Mouse (Mus musculus): Measurements from ENCODE around the gene Ankrd44.

Gene Ankrd44

DNA sequence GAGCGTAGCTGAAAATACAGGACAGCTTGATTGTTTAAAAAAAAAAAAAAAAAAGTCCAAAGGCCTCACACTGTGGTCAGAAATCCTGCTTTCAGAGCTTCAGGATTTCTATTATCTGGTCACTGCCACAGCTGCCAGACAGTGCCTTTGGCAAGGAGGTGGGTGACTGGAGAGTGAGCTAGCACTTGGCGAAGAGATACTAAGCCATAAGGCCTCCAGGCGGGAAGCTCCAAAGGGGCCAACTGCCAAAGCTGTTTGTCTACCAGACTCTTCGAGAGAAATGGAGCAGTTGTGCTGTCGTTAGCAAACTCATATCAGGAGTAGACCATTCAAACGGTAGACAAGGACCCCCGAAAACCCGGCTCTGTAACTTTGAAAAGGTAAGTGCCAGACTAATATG is 3.5 kb downstream of the Ankrd44 start:
- no peak for DNase-seq (ENCODE audit: low spot score in 2 of 2)

DNA sequence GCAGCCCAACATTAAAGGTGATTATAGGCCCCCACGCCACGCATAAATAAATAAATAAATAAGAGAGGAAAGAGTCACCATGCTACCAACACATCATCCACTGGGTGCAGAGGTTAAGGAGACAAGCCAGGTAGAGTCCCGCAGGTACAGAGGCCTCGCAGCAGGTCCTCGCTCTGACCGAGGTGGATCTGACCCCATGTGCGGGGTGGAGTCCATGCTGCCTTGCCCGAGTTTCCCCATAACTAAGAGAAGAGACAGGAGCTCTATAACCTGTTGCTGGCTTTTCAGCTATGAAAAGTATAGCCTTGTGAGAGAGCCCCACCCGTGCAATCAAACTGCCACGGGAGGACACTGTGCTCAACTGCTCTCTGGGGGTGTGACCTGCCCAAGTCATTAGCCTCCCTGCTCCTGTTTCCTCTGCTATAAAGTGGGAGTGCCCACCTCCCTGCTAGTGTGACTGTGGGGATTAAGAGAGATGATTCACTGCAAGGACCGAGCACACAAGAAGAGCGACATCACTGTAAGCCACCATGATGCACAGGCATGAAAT is 4.1 kb downstream of the Ankrd44 start:
- DNase-seq (ENCODE audit: low spot score in 2 of 2): no peak

GRCm38 (mm10) chr1:54920132-54920531 is 6.1 kb downstream of the Ankrd44 start:
- DNase-seq (ENCODE audit: low spot score in 2 of 2): no peak

DNA sequence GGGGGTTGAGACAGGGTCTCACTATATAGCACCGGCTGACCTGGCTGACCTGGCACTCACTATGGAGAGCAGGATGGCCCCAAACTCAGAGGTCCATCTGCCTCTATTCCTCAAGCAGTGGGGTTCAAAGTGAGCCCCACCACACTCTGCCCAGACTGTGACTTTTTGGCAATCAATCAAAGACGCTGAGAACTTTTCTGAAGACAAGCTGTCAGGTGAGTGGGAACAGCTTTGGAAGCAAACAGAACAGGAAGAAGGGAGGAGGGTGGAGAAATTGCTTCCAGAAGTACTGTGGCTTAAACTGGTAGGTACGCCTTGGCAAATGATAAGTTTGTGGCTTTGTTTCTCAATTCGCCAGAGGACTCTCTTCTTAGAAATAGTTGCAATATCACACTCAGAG is 9.7 kb downstream of the Ankrd44 start:
- no peak for DNase-seq (ENCODE audit: low spot score in 2 of 2)

GRCm38 (mm10) chr1:54914387-54914786 is 11.8 kb downstream of the Ankrd44 start:
- no peak for DNase-seq (ENCODE audit: low spot score in 2 of 2)

DNA sequence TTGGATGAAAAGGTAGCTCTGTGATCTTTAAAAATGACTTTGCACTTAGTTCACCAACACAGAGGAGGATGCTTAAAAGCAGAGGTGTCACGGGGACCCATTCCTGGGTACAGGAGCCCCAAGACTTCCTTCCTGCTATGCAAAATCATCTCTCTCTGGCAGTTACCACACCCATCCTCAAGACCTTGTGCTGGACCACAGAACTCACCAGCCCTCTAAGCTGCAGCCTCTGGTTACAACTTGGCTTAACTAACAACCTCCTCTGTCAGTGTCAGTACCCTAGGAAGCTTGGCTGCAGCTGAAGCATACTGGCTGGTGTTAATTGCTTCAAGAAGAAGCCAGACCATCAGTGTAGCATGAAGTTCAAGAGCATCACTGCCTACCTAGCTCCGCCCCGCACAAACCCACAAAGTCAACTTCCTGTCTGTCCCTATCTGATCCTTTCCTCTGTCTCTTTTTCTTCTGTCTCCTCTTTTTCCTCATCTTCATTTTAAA is 12.8 kb downstream of the Ankrd44 start:
- no peak for DNase-seq (ENCODE audit: low spot score in 2 of 2)

DNA sequence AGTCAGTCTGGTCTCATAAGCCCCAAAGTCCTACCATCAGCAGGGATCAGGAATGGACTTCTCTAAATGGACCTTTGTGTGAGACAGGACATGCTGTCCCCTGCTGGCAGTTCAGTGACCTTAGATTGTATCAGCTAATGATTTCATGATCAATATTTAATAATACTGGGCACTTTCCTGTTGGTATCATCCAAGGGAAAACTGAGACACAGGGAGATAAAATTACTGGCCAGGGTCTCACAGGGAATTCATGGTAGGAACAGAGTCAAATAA is 13.2 kb downstream of the Ankrd44 start:
- no peak for DNase-seq (ENCODE audit: low spot score in 2 of 2)

GRCm38 (mm10) chr1:54912290-54913062 is 13.7 kb downstream of the Ankrd44 start:
- DNase-seq (ENCODE audit: low spot score in 2 of 2): no peak

DNA sequence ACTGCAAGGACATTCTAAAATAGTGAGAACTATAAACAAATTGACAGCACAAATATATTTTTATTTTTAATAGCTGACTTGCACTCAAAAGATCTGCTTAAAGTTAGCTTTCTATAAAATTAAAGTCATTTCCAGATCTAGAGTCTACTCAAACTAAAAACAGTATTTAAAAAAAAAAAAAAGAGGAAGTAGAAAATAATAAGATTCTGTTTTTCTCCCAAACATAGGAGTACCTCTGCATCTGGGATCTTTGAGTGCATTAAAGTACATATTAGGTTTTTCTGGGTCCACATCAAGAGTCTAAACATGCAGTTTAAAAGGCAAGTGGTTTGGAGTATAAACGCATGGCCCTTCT is 15.0 kb downstream of the Ankrd44 start:
- no peak for DNase-seq (ENCODE audit: low spot score in 2 of 2)

DNA sequence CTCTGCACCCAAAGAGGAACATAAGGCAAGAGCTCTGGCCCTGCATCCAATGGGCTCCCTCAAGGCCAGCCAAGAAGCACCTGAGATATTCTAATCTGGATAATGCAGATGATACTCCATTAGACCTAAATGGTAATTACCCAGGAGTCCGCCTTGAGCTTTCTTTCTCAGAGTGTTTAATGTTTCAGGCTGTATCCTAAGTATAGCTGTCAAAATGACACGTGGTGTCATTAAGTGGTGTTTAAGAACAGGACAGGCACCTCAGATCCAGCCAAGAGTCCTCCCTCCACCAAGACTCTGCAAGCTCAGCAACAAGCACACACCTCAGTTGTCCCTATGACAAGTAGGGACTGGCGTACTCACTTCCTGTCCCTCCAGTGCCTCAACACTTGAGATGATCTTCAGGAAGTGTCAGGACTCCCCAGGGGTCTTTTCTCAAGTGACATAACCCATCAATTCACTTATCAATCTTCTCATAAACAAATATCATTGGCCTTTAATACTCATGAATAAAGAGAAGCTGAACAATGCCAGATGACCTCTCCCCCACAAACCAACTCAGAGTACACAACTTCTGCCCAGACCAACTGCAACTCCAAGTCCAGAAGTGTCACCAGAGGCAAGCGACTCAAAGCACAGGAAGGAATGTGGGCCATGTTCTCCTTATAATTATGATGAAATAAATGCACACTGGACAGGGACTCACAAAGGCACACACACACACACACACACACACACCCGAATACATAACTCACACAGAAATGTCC is 15.5 kb downstream of the Ankrd44 start:
- no peak for DNase-seq (ENCODE audit: low spot score in 2 of 2)

DNA sequence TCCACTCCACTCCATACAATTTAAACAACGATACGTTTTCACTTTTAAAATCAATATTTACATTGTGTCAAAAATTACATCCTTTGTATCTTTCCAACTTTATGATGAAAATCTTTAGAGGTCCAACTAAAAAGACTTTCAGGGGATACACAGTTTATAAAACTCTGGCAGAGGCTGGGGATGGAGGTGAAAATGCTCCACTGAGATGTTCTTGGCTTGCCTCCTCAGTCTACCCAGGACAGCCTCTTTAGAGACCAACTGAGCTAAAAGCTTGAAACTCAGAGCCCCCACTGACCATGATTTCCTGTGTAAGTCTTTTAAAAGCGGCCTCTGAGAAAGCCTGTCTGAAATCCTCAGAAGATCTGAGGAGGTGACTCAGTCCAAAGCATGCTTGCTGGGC is 17.4 kb downstream of the Ankrd44 start:
- DNase-seq (ENCODE audit: low spot score in 2 of 2): no peak

DNA sequence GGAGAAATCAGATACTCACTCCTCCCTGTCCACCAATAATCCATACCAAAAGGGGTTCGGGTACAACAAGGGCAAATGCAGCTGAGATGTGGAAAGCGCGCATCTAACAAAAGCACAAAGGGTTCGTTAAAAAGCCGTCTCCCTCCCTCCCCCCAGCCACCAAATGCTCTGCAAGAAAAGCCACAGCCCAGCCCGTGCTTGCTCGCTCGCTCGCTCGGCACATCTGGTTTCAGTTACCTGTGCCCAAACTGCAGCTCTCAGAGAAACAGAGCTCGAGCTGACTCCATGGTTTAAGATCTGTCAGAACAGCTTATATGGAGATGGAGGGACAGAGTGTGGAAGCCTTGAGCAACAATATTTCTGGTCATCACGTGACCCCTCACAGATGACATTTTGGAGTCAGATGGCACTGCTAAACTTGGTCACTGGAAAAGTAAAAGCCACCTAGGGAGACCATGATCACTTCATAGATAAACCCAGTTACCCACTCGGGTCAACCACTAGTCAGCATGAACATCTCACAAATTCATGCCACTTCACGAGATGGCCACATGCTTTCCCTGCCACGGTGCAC is 19.0 kb downstream of the Ankrd44 start:
- DNase-seq (ENCODE audit: low spot score in 2 of 2): no peak

GRCm38 (mm10) chr1:54906322-54906721 is 19.9 kb downstream of the Ankrd44 start:
- no peak for DNase-seq (ENCODE audit: low spot score in 2 of 2)

GRCm38 (mm10) chr1:54905632-54906031 is 20.6 kb downstream of the Ankrd44 start:
- DNase-seq (ENCODE audit: low spot score in 2 of 2): no peak

GRCm38 (mm10) chr1:54904165-54904564 is 22.0 kb downstream of the Ankrd44 start:
- DNase-seq (ENCODE audit: low spot score in 2 of 2): no peak

DNA sequence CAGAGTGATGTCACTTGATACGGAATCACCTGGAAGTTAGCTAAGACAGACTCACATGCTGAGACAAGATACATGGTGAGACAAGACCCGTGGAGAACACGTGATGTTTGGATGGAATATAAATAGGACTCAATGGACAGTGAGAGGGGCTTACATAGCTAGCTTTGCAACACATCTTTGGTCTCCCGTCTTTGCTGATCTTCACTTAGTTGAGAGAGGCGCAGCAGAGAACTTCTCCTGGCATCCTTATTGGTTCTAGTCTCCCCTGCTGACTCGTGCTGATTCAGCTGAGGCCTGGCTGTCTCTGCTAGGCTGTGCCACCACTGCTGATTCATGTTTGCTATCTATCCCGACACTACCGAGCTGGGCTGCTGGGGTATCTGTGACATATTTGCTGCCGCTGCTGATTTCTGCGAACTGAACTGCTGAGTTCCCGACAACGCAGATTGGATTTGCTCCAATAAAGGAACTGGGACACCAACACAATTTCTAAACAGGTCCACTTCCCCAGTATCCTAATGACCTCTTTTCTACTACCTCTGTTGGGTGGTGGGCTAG is 23.4 kb downstream of the Ankrd44 start:
- DNase-seq (ENCODE audit: low spot score in 2 of 2): no peak

GRCm38 (mm10) chr1:54901084-54901483 is 25.1 kb downstream of the Ankrd44 start:
- DNase-seq (ENCODE audit: low spot score in 2 of 2): no peak

DNA sequence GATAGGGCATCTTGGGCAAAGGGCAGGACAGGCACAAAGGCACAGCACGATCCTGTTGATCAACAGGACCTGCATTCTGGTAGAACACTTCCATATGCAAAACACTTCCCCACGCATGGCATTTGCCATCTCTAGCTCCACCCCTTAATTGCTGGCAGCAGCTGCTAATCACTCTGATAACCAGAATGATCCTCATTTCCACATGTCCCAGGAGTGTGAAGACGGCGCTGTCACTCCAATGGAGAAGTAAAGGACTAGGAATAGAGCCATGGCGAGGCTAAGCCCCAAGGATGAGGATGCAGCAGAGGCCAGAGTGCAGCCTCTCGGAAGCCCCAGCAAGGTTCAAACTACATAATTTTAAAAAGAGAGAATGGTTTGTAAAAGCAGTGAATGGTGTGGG is 26.9 kb downstream of the Ankrd44 start:
- DNase-seq (ENCODE audit: low spot score in 2 of 2): no peak

DNA sequence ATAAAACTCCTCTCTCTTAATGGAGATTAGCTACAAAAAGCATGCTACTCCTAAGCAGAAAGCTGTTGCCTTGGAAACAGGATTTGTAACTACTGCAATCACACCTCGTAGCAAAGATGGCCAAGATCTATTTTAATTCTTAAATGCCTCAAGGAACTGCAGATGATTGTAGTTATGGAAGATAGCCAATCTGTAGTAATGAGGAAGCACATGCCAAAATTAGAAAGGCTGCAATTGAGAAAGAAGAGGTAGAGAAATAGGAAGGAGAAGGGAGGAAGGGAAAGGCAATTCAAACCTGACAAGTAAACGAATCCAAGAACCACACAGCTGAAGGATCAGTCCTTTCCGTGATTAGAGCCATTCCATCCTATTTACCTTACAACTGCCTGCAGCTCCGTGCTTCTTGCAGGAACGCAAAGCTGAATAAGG is 27.5 kb downstream of the Ankrd44 start:
- DNase-seq (ENCODE audit: low spot score in 2 of 2): no peak

GRCm38 (mm10) chr1:54897726-54898125 is 28.5 kb downstream of the Ankrd44 start:
- DNase-seq (ENCODE audit: low spot score in 2 of 2): no peak

- DNase-seq (ENCODE audit: low spot score in 2 of 2): peak in 1 of 2 experiments; percentile 41
Measured at GRCm38 (mm10) chr1:54896109-54897085, 29.8 kb downstream of the Ankrd44 start.
